Mouse (Mus musculus): ENCODE measurements around the gene Ccdc167.

DNA sequence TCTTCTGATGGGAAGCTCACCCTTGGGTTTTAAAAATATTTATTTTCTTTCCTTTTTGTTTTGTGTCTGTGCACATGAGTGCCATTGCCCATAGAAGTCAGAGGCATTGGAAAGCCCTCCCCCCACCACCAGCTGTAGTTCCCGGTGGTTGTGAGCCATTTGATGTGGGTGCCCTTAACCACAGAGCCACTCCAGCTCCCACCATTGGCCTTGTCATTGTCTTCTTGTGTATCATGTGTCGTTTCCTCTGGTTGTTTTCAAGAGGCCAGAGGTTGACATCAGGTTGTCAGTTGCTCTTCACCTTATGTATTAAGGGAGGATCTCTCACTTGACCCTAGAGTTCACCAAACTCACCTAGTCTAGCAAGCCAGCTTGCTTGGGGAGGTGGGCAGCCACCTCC lies 23.3 kb downstream of the Ccdc167 start:
- TF ChIP-seq POLR2A (IDR thresholded peaks at IDR 0.05; ENCODE audit: low read depth, low read length) = no peak
- TF ChIP-seq CTCF (IDR thresholded peaks at IDR 0.05; ENCODE audit: borderline replicate concordance, insufficient read depth, low read length) = no peak

Measured in embryonic fibroblast, embryonic 13.5 days (primary cell).